Mouse (Mus musculus): ENCODE data around the gene Lin54.

DNA sequence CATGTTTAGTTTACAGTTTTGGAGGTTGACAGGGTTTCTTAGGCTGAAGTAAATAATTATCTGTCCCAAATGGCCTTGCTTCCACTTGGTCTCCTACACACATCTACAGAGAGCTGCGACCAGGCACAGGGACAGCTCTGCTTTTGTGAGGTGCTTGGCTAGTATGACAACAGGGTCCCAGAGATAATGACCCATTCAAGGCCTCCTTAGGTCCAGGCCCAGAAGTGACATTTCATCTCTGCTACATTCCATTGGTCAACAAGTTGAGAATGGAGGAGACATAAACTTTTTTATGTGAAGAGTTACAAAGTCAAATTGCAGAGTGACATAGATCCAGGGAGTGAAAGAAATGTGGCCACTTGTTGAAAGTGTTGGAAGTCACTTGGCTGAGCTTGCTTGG lies 22.9 kb upstream of the Lin54 start:
- no peak for TF ChIP-seq CTCF (IDR thresholded peaks at IDR 0.05; ENCODE audit: low read depth)
- TF ChIP-seq EP300 (optimal IDR thresholded peaks at IDR 0.05): no peak
